Mouse (Mus musculus): Measurements from ENCODE around the gene Eif2ak3. TPM values are rescaled to one million over a fixed set of nuclear protein-coding genes. Genes with fewer than 3 reads are reported as not detected.

The Eif2ak3 gene
- polyA plus RNA-seq, 1 experiment from 2014 or later = 12.5 TPM

DNA sequence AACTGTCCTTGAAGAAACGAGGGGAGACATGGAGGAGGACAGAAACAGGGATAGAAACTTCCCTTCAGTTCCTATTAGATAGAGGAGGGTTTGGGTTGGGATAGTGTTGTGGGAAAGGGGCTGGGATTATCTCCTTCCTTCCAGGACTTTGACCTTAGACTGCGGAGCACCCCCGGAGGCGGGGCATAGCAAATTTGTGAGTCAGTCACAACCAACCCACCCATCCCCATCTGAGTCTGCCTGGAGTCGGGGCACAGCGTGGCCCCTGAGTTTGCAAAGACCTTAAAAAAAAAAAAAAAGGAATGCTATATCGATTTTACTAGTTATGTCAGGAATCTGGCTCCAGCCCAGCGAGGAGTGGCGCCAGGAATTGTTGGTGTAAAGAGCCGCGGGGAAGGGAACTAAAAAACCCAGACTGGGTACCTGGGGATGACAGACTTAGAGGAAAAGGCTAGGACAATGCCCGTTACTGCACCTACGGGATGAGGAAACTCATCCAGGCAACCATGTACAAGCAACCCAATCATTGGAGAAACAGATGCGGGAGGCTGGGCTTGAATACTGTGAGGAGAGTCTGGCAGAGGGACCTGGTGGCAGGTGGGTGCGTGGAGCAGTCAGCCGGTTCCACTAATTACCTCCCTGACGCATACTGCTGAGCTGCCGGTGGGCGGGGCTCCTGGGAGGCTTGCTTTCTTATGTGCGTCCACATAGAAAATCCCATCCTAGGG, 67.5 kb downstream of the Eif2ak3 start:
- Histone ChIP-seq H3K4me2 (peak overlapping the region; percentile 53), H3K36me3 (no peaks in the 10 kb centered on the region), H3K9ac (no peak overlapping the region), H3K27ac (no peak overlapping the region), H3K27me3 (peaks cover 20% of the 10 kb centered on the region; the same call in 1 of the 2 replicates), H3K9me3 (replicated peaks) (no peaks in the 10 kb centered on the region), H3K4me3 (replicated peaks) (peak overlapping the region; percentile 22), H3K4me1 (peaks cover 11% of the 10 kb centered on the region; the same call in 1 of the 2 replicates)
- 11% methylated on average over 20 of the region's 20 CpGs for WGBS
- peak; percentile 56; the same call in 1 of the 2 replicates for ATAC-seq (replicated peaks; ENCODE audit: low FRiP score)

DNA sequence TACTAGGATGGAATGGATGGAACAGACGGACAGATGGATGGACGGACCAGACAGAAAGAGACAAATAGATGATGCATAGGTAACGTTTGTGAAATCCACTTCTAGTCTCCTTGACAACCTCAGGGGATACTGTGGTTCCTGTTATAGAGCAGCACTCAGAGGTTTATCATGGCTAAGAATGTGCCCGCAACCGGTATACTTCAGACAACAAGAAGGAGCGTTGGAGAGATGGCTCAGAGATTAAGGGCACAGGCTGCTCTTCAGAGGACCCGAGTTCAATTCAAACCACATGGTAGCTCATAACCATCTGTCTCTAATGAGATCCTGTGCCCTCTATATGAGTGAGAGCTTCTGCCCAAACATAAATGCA, 68.1 kb downstream of the Eif2ak3 start:
- no peak overlapping the region for H3K4me3 ChIP-seq (replicated peaks)
- H3K27me3 ChIP-seq = peaks cover 20% of the 10 kb centered on the region; the same call in 1 of the 2 replicates
- H3K27ac ChIP-seq = no peak overlapping the region
- H3K36me3 ChIP-seq = no peaks in the 10 kb centered on the region
- H3K9ac ChIP-seq = no peak overlapping the region
- peaks cover 11% of the 10 kb centered on the region; the same call in 1 of the 2 replicates for H3K4me1 ChIP-seq
- WGBS = 73% methylated on average over 7 of the region's 7 CpGs
- H3K4me2 ChIP-seq = peak overlapping the region; percentile 53
- no peak for ATAC-seq (replicated peaks; ENCODE audit: low FRiP score)
- no peaks in the 10 kb centered on the region for H3K9me3 ChIP-seq (replicated peaks)

GRCm38 (mm10) chr6:70918827-70919226, 74.5 kb downstream of the Eif2ak3 start, which contains the start of gene Tex37:
TSS of gene Tex37 (minus strand) at chr6:70918927.
- H3K9me3 ChIP-seq (replicated peaks) = no peaks in the 10 kb centered on the region
- H3K27me3 ChIP-seq = peaks cover 16% of the 10 kb centered on the region
- ATAC-seq (replicated peaks; ENCODE audit: low FRiP score) = no peak
- no peaks in the 10 kb centered on the region for H3K36me3 ChIP-seq
- H3K4me1 ChIP-seq = peaks cover 6% of the 10 kb centered on the region
- no peak within 1 kb of the TSS for H3K4me2 ChIP-seq
- H3K27ac ChIP-seq = no peak within 1 kb of the TSS
- WGBS = 80% methylated on average over 3 of the region's 3 CpGs
- no peak within 1 kb of the TSS for H3K9ac ChIP-seq
- no peak within 1 kb of the TSS for H3K4me3 ChIP-seq (replicated peaks)

DNA sequence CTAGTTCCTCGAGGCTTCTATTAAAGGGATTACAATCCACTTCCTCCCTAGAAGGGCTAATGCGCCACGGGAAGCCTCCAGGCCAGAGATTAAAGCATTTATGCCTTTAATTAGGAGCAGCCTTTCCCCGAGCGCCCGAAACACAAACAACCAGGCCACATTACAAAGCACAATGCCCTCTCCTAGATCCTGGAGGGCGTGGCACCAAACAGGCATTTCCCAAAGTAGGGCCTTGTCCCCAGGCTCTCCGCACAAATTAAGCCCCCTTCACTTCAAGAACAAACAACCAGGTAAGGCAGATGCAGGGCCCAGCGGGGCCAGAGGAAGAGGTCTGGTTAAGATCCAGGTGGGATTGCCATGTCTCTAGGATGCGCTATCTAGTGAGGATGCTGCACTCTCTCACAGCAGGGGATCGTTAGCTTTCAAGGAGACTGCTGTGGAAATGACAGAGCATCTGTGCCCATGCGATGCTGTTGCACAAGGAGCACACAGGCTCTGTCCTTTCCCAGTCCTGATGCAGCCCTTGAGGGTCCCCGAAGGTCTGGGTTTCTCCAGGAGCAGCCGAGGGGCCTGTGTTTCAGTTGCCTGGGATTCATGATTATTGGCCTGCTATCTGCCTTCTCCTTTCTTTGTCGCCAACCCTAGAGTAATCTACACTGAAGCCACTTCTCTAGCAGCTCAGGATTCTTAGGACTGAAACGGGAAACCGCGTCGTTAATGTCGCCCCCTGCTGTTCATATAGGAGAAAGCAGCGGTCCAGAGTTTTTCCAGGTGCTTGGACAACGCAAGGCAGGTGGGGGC, 77.2 kb downstream of the Eif2ak3 start:
- Histone ChIP-seq H3K27ac (no peak overlapping the region), H3K9ac (0 out of 2 replicates have a peak overlapping the region, but pooled peaks have one; percentile 17), H3K4me3 (replicated peaks) (peak overlapping the region; percentile 25), H3K9me3 (replicated peaks) (no peaks in the 10 kb centered on the region), H3K4me1 (peaks cover 6% of the 10 kb centered on the region), H3K27me3 (peaks cover 16% of the 10 kb centered on the region), H3K4me2 (peak overlapping the region; percentile 56), H3K36me3 (no peaks in the 10 kb centered on the region)
- ATAC-seq (replicated peaks; ENCODE audit: low FRiP score) = 0 out of 2 replicates have a peak, but pooled peaks have one; percentile 54
- WGBS = 3% methylated on average over 22 of the region's 22 CpGs

DNA sequence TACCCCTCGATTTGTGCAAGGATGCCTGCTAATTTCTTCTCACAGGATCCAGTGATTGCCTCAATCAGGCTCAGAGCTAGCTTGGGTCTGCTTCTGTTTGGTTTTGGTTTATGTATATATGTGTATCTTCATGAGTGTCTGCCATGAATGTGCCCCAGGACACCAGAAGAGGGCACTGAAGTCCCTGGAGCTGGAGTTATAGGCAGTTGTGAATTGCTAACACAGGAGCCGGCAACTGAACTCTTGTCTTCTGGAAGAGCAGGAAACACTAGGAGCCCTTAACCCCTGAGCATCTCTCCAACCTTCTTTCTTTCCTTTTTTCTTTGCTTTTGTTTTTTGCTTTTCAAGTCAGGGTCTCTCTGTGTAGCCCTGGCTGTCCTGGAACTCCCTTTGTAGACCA, 87.5 kb downstream of the Eif2ak3 start:
- H3K36me3 ChIP-seq = no peaks in the 10 kb centered on the region
- no peaks in the 10 kb centered on the region; the same call in 1 of the 2 replicates for H3K27me3 ChIP-seq
- ATAC-seq (replicated peaks; ENCODE audit: low FRiP score) = no peak
- no peak overlapping the region for H3K4me3 ChIP-seq (replicated peaks)
- no peaks in the 10 kb centered on the region for H3K4me1 ChIP-seq
- H3K27ac ChIP-seq = no peak overlapping the region
- 88% methylated on average over 2 of the region's 2 CpGs for WGBS
- H3K4me2 ChIP-seq = no peak overlapping the region
- no peak overlapping the region for H3K9ac ChIP-seq
- H3K9me3 ChIP-seq (replicated peaks) = no peaks in the 10 kb centered on the region

DNA sequence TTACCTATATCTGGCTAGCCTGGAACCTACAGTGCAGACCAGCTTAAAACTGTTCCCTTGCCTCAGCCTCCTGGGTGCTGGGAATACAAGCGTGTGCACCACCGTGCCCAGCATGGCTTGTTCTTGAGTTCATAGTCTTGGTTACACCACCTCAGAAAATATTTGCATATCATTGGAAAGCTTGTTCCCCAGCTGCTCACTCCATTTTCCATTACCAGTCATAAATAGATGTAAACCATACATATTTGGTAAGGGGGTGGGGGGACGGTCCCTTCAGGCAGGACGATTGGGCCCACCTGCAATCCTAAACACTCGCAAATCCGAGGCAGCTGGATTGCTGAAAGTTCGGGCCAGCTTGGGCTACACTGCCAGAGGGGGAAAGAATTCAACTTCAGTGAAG, 109.0 kb downstream of the Eif2ak3 start:
- H3K4me3 ChIP-seq (replicated peaks) = no peak overlapping the region
- ATAC-seq (replicated peaks; ENCODE audit: low FRiP score) = no peak
- H3K9me3 ChIP-seq (replicated peaks) = no peaks in the 10 kb centered on the region
- no peak overlapping the region for H3K9ac ChIP-seq
- H3K27me3 ChIP-seq = peaks cover 79% of the 10 kb centered on the region
- H3K4me1 ChIP-seq = peaks cover 15% of the 10 kb centered on the region
- no peaks in the 10 kb centered on the region for H3K36me3 ChIP-seq
- H3K4me2 ChIP-seq = no peak overlapping the region
- 79% methylated on average over 7 of the region's 7 CpGs for WGBS
- no peak overlapping the region for H3K27ac ChIP-seq

DNA sequence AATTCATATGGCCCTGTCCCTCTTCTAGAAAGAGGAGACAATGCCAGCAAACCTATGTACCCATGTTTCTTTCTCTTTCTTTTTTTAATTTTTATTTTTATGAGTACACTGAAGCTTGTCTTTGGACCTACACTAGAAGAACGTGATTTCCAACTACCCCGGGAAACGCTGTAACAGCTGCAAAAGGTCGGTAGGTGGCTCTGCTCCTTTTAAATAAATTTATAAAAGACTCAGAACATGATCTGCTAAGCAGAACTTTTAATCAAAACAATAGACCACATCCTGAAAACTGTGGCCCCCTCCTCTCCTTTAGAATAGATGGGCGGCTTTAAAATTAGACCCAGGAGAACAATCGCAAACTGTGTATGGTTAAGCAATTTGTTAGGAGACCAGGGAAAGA, 109.7 kb downstream of the Eif2ak3 start:
- no peak overlapping the region for H3K27ac ChIP-seq
- H3K4me3 ChIP-seq (replicated peaks) = no peak overlapping the region
- no peak for ATAC-seq (replicated peaks; ENCODE audit: low FRiP score)
- no peaks in the 10 kb centered on the region for H3K9me3 ChIP-seq (replicated peaks)
- WGBS = 10% methylated on average over 6 of the region's 6 CpGs
- no peaks in the 10 kb centered on the region for H3K36me3 ChIP-seq
- peaks cover 83% of the 10 kb centered on the region for H3K27me3 ChIP-seq
- no peak overlapping the region for H3K9ac ChIP-seq
- H3K4me2 ChIP-seq = no peak overlapping the region
- H3K4me1 ChIP-seq = peaks cover 15% of the 10 kb centered on the region

Other genes starting within 250 kb of the Eif2ak3 start
- 3.1 and 3.4 TPM in 2 replicates for gene Rpia, start 52.3 kb upstream of the Eif2ak3 start, polyA plus RNA-seq (2015; fragmentation: Nextera tagmentation; extraction: Ambion mirVana)
- gene Tex37, start 74.4 kb downstream of the Eif2ak3 start, polyA plus RNA-seq (2015; fragmentation: Nextera tagmentation; extraction: Ambion mirVana) = not detected in 2 replicates
- gene Foxi3, start 112.0 kb downstream of the Eif2ak3 start, polyA plus RNA-seq (2015; fragmentation: Nextera tagmentation; extraction: Ambion mirVana) = not detected in 2 replicates